Mouse (Mus musculus): ENCODE results near the gene Top2a. TPM values are rescaled to one million over a fixed set of nuclear protein-coding genes. Genes with fewer than 3 reads are reported as not detected.

The Top2a gene
- polyA plus RNA-seq, 1 experiment from 2014 or later: 217 TPM

GRCm38 (mm10) chr11:99055143-99055542, 31.2 kb upstream of the Top2a start:
- WGBS: 45% methylated on average over 4 of the region's 4 CpGs
- H3K27ac ChIP-seq: peak overlapping the region; percentile 81
- no peaks in the 10 kb centered on the region for H3K27me3 ChIP-seq (replicated peaks)
- H3K4me1 ChIP-seq: peaks cover 12% of the 10 kb centered on the region
- H3K4me2 ChIP-seq: no peak overlapping the region
- ATAC-seq (ENCODE audit: insufficient read depth, low FRiP score, low read depth): no peak
- H3K36me3 ChIP-seq: peaks cover 23% of the 10 kb centered on the region
- no peak overlapping the region for H3K9ac ChIP-seq
- H3K9me3 ChIP-seq: no peaks in the 10 kb centered on the region
- no peak overlapping the region for H3K4me3 ChIP-seq (replicated peaks)

DNA sequence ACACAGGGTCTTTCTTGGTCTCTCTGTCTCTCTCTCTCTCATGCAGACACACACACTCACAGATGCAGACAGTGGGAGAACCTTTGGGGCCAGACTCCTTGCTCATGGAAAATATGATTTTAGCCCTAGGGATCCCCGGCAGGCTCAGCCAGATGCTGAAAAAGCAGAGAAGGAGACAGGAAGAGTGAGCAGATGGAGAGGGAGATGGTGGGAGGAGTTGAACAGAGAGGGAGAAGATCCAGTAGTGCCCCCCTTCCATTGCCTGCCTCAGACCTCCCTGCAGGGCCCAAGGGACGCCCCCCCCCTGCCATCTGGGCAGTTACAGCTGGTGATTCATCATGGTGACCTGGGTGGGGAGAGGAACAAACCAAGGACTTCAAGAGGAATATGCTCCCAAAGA, 23.7 kb upstream of the Top2a start:
- Histone ChIP-seq H3K9ac (no peak overlapping the region), H3K4me2 (peak overlapping the region; percentile 38; the same call in 1 of the 2 replicates), H3K36me3 (peaks cover 43% of the 10 kb centered on the region), H3K27ac (peak overlapping the region; percentile 87), H3K27me3 (replicated peaks) (no peaks in the 10 kb centered on the region), H3K4me3 (replicated peaks) (no peak overlapping the region), H3K9me3 (no peaks in the 10 kb centered on the region), H3K4me1 (peaks cover 51% of the 10 kb centered on the region)
- 0 out of 2 replicates have a peak, but pooled peaks have one; percentile 20 for ATAC-seq (ENCODE audit: insufficient read depth, low FRiP score, low read depth)
- WGBS: 37% methylated on average over 2 of the region's 2 CpGs

DNA sequence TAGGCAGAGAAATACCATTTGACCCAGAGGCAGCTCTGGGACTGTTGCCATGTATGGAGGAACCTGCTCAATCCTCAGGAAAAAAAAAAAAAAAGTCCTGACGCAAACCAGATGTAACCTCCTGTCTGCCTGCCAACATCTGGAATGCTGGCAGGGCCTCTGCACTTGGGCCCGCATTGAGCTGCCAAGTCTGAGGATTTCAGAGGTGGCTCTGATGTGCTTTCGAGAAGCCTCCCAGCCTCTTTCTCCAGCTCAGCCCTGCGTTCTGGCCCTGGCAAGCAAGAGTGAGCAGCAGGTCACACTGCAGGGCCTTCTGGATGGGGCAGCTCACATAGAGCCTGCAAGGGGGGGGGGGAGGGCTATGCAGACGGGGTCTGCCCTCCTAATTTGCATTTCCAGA, 23.1 kb upstream of the Top2a start:
- Histone ChIP-seq H3K36me3 (peaks cover 38% of the 10 kb centered on the region), H3K4me3 (replicated peaks) (no peak overlapping the region), H3K4me1 (peaks cover 51% of the 10 kb centered on the region), H3K9ac (no peak overlapping the region), H3K9me3 (no peaks in the 10 kb centered on the region), H3K27ac (peak overlapping the region; percentile 87), H3K27me3 (replicated peaks) (no peaks in the 10 kb centered on the region), H3K4me2 (peak overlapping the region; percentile 38)
- peak; percentile 45; the same call in 1 of the 2 replicates for ATAC-seq (ENCODE audit: insufficient read depth, low FRiP score, low read depth)
- 19% methylated on average over 5 of the region's 5 CpGs for WGBS

DNA sequence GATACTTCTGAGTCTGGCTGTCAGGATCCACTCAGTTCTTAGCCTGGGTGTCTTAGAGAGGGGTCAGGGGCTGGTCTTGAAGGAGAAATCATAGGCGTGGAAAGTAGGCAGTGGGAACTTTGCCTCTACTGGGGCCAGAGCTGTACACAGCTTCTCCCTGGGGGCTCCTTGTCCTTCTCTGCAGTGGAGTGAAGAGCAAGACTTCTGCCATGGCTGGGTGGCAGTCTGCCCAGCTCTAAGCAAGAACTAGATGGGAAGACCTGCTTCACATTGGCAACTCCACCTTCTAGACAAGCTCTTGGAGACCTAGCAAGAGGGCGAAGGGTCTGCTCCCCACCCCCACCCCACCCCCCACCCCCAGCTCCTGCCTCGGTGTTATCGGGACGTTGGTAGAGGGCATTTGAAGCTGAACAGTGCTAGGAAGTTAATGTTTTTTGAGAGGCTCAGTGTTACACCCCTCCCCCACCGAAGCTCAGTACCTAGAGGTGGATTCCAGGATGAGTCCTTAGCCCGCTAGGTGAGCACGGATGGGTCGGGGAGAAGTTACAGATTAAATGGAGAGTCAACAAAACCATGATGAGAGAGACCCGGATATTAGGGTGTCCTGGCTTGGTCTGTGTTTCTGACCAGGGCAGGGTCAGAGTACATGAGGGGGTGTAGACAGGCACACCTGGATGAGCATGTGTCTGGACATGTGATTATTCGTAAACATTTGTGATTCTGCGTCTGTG, 21.3 kb upstream of the Top2a start:
- peak overlapping the region; percentile 38 for H3K4me2 ChIP-seq
- H3K9ac ChIP-seq: no peak overlapping the region
- WGBS: 56% methylated on average over 12 of the region's 12 CpGs
- no peak overlapping the region for H3K4me3 ChIP-seq (replicated peaks)
- ATAC-seq (ENCODE audit: insufficient read depth, low FRiP score, low read depth): no peak
- H3K27me3 ChIP-seq (replicated peaks): no peaks in the 10 kb centered on the region
- H3K9me3 ChIP-seq: no peaks in the 10 kb centered on the region
- H3K4me1 ChIP-seq: peaks cover 51% of the 10 kb centered on the region
- peaks cover 22% of the 10 kb centered on the region for H3K36me3 ChIP-seq
- H3K27ac ChIP-seq: peak overlapping the region; percentile 87; the same call in 1 of the 2 replicates

- Histone ChIP-seq H3K27ac (no peak overlapping the region), H3K4me1 (peaks cover 51% of the 10 kb centered on the region)
- WGBS: 63% methylated on average over 5 of the region's 5 CpGs
These were observed 20.3 kb upstream of the Top2a start for GRCm38 (mm10) chr11:99044306-99044705.

DNA sequence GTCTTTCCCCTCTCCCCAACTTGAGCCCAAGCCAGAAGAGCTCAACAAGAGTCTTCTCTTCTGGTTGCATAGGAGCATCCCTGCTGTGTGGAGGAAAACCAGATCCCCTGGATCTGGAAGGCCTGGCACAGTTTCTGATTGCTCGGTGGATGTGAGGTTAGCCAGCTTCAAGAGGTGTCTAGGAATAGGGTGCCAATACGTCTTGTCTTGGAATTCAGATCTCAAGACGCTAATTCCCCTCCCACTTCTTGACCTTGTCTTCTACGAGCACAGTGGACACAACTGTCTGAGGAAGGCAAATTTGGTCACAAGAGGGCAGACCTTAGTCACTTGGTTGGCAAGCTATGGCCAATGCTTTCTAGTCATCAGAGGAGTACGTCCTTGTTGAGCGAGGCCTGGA, 19.6 kb upstream of the Top2a start:
- Histone ChIP-seq H3K27me3 (replicated peaks) (no peaks in the 10 kb centered on the region), H3K9me3 (no peaks in the 10 kb centered on the region), H3K4me3 (replicated peaks) (peak overlapping the region; percentile 1; the same call in 1 of the 2 replicates), H3K36me3 (peaks cover 7% of the 10 kb centered on the region; the same call in 1 of the 2 replicates), H3K27ac (no peak overlapping the region), H3K9ac (no peak overlapping the region), H3K4me2 (peak overlapping the region; percentile 38), H3K4me1 (peaks cover 51% of the 10 kb centered on the region)
- WGBS: 51% methylated on average over 6 of the region's 6 CpGs
- ATAC-seq (ENCODE audit: insufficient read depth, low FRiP score, low read depth): no peak

More at GRCm38 (mm10) chr11:99044306-99044705, 20.3 kb upstream of the Top2a start:
- Histone ChIP-seq H3K27me3 (replicated peaks) (no peaks in the 10 kb centered on the region), H3K36me3 (peaks cover 14% of the 10 kb centered on the region; the same call in 1 of the 2 replicates), H3K4me3 (replicated peaks) (no peak overlapping the region), H3K9ac (no peak overlapping the region), H3K4me2 (peak overlapping the region; percentile 38), H3K9me3 (no peaks in the 10 kb centered on the region)
- ATAC-seq (ENCODE audit: insufficient read depth, low FRiP score, low read depth): no peak

DNA sequence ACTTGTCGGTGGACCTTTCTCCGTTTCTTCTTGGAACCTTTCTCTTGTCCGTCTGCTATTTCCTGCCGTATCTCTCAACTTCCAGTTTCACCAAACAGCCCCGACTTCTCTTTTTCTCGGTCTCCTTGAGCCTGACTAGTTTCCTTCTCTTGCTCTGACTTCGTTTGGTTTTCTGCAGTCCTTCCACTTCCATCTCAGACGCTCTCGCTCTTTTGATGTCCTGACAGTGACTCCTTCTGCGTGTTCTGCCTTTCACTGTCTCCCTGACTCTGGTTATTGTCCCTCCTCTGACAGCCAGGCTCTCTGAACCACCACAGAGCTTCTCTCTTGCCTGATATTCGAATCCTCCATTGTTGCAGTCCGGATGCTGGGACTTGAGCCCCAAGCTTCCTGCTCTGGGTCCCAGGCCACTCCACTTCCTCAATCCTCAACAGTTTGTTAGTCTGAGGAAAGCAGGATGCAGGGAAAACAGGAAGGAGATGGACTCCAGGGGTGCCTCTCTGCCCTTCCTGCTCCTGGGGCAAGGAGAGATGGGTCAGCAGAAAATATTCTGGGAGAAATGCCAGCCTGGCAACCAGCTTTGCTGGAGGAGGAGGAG, 18.9 kb upstream of the Top2a start:
- Histone ChIP-seq H3K27ac (peak overlapping the region; percentile 95), H3K4me1 (peaks cover 46% of the 10 kb centered on the region), H3K4me2 (peak overlapping the region; percentile 92), H3K4me3 (replicated peaks) (peak overlapping the region; percentile 75), H3K9ac (peak overlapping the region; percentile 29; the same call in 1 of the 2 replicates), H3K27me3 (replicated peaks) (no peaks in the 10 kb centered on the region), H3K9me3 (no peaks in the 10 kb centered on the region), H3K36me3 (peaks cover 1% of the 10 kb centered on the region; the same call in 1 of the 2 replicates)
- WGBS: 22% methylated on average over 12 of the region's 12 CpGs
- no peak for ATAC-seq (ENCODE audit: insufficient read depth, low FRiP score, low read depth)

DNA sequence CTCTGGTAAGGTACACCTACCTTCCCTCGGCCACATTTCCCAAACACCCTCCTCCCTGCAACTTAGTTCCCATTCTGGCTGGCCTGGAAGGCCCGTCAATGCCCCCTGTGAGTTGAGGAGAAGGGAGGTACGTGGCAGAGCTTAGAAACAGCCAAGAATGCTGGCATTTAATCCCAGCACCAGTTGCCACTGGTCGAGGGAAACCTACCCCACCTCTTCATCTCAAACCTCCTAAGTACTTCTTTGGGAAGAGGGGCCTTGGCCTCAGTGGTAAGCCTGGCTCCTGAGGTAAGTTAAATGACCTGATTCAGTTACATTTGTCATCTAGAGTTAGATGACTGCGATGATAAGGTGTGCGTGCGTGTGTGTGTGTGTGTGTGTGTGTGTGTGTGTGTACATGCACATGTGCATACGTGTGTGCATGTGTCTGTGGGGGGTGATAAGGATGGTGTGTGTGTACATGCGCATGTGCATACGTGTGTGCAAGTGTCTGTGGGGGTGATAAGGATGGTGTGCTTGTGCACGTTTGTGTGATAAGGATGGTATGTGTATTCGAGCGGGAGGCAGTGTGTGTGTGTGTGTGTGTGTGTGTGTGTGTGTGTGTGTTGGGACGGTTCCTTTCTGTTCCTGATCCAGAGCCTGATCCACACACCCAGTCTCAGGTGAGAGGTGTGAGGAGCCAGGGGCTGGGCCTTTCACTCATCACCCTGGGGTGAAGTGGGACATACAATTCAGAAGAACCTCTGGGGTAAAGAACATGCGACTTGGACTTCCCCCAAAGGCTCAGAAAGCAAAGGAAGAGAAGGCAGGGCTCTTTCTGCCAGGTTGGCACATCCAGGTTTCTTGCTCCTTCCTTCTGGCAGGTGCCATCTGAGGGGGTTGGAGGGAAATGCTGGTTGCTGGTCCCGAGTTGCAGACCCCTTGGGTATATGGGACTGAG, 18.1 kb upstream of the Top2a start:
- WGBS: 28% methylated on average over 15 of the region's 16 CpGs
- no peak for ATAC-seq (ENCODE audit: insufficient read depth, low FRiP score, low read depth)
- H3K4me3 ChIP-seq (replicated peaks): peak overlapping the region; percentile 75
- H3K4me1 ChIP-seq: peaks cover 38% of the 10 kb centered on the region
- H3K27ac ChIP-seq: peak overlapping the region; percentile 95
- H3K36me3 ChIP-seq: no peaks in the 10 kb centered on the region
- H3K27me3 ChIP-seq (replicated peaks): no peaks in the 10 kb centered on the region
- peak overlapping the region; percentile 90; the same call in 1 of the 2 replicates for H3K9ac ChIP-seq
- no peaks in the 10 kb centered on the region for H3K9me3 ChIP-seq
- peak overlapping the region; percentile 92 for H3K4me2 ChIP-seq

DNA sequence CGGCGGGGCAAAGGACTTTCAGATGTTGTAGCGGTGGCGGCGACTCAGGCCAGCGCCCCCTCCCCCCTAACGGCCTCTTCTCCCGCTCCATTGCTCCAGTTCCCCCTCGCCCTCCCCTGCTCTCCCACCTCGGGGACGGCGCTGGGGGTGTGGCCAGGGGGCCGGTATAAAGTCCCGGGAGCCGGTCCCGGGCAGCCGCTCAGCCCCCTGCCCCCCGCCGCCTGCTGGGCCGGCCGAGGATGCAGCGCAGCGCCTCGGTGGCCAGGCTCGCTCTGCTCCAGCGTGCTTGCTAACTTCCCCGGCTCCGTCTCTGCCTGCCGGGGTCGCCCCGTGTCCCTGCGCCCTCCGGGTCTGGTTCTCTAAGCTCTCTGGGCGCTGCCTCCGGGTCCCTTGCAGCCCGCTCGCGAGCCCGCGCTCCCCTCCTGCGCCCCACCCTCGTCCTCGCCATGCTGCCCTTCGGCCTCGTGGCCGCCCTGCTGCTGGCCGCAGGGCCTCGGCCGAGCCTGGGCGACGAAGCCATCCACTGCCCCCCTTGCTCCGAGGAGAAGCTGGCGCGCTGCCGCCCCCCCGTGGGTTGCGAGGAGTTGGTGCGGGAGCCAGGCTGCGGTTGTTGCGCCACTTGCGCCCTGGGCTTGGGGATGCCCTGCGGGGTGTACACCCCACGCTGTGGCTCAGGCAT, 17.2 kb upstream of the Top2a start, which contains the start of gene Igfbp4:
Gene Igfbp4 (plus strand): TSS at position 194 of the 679 bp plus-strand sequence.
- H3K9ac ChIP-seq: peak within 1 kb of the TSS; percentile 90
- peak within 1 kb of the TSS; percentile 95 for H3K27ac ChIP-seq
- peak within 1 kb of the TSS; percentile 75 for H3K4me3 ChIP-seq (replicated peaks)
- WGBS: under 1% methylated on average over 61 of the region's 63 CpGs
- H3K4me2 ChIP-seq: peak within 1 kb of the TSS; percentile 92
- peak; percentile 72 for ATAC-seq (ENCODE audit: insufficient read depth, low FRiP score, low read depth)
- H3K27me3 ChIP-seq (replicated peaks): no peaks in the 10 kb centered on the region
- H3K9me3 ChIP-seq: no peaks in the 10 kb centered on the region
- H3K36me3 ChIP-seq: no peaks in the 10 kb centered on the region
- H3K4me1 ChIP-seq: peaks cover 30% of the 10 kb centered on the region

DNA sequence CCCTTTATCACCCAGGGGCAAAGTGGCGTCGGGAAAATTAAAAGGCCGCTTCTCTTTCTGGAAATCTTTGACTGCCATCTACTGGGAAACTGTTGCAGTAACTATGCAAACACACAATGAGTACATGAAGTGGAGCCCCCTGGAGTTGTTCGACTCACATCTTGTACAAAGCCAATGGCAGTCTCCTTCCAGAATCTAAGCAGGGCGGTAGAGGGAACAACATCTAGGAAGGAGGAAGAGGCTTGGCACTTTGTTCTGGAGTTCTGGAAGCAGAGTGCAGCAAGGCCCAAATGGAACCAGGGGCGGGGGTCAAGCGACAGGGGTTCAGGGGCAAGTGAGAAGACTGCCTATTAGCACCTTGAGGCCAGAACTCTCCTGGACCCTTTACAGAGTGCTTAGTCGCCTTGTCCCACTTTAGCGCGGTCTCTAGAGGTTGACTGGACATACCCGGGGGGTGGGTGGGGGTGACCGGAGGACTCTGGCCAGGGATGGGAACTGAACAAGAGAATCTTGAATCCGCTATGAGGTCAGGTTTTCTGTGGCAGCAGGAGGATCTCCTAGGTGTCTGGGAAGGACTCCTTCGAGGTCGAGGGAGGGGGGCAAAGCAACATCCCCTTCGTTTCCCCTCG, 16.5 kb upstream of the Top2a start:
- no peaks in the 10 kb centered on the region for H3K36me3 ChIP-seq
- H3K4me2 ChIP-seq: peak overlapping the region; percentile 92
- peak overlapping the region; percentile 95 for H3K27ac ChIP-seq
- peak; percentile 11; the same call in 1 of the 2 replicates for ATAC-seq (ENCODE audit: insufficient read depth, low FRiP score, low read depth)
- no peaks in the 10 kb centered on the region for H3K27me3 ChIP-seq (replicated peaks)
- no peaks in the 10 kb centered on the region for H3K9me3 ChIP-seq
- H3K9ac ChIP-seq: peak overlapping the region; percentile 90
- WGBS: 2% methylated on average over 17 of the region's 17 CpGs
- H3K4me3 ChIP-seq (replicated peaks): peak overlapping the region; percentile 75
- peaks cover 24% of the 10 kb centered on the region; the same call in 1 of the 2 replicates for H3K4me1 ChIP-seq
